Mouse (Mus musculus) layer of hippocampus, adult 9-10 months (tissue): ENCODE data around the gene Paqr9.

Source experiments
- DNase-seq: peaks from one replicate; pipeline ENCODE4 v3.0.0; 2022; ENCODE audit warnings: low spot score

Paqr9 gene

GRCm38 (mm10) chr9:95546679-95547078 lies 12.8 kb upstream of the Paqr9 start:
- no peak for DNase-seq

GRCm38 (mm10) chr9:95549626-95550411 lies 9.6 kb upstream of the Paqr9 start:
- no peak for DNase-seq

GRCm38 (mm10) chr9:95550856-95551774 lies 8.3 kb upstream of the Paqr9 start:
- no peak for DNase-seq

GRCm38 (mm10) chr9:95552175-95552705 lies 7.2 kb upstream of the Paqr9 start:
- no peak for DNase-seq

- DNase-seq, result no peak
These were observed 4.9 kb upstream of the Paqr9 start for GRCm38 (mm10) chr9:95554231-95555221.

- DNase-seq, result no peak
These were observed 4.2 kb upstream of the Paqr9 start for GRCm38 (mm10) chr9:95555233-95555740.

GRCm38 (mm10) chr9:95556067-95556512 lies 3.4 kb upstream of the Paqr9 start:
- DNase-seq, result no peak

GRCm38 (mm10) chr9:95557722-95558121 lies 1.7 kb upstream of the Paqr9 start:
- DNase-seq, result no peak

GRCm38 (mm10) chr9:95558726-95559058 lies 765 bp upstream of the Paqr9 start:
- DNase-seq, result no peak

- no peak for DNase-seq
These were observed 679 bp downstream of the Paqr9 start for GRCm38 (mm10) chr9:95559936-95560735.

GRCm38 (mm10) chr9:95564047-95564446 lies 4.6 kb downstream of the Paqr9 start:
- DNase-seq, result no peak

- no peak for DNase-seq
These were observed 6.9 kb downstream of the Paqr9 start for GRCm38 (mm10) chr9:95566394-95566793.

- DNase-seq, result no peak
These were observed 7.5 kb downstream of the Paqr9 start for GRCm38 (mm10) chr9:95566931-95567330.

- DNase-seq, result no peak
These were observed 9.8 kb downstream of the Paqr9 start for GRCm38 (mm10) chr9:95569249-95569648.

- no peak for DNase-seq
These were observed 10.5 kb downstream of the Paqr9 start for GRCm38 (mm10) chr9:95569966-95570365.

- no peak for DNase-seq
These were observed 11.1 kb downstream of the Paqr9 start for GRCm38 (mm10) chr9:95570604-95571003.

- no peak for DNase-seq
These were observed 12.0 kb downstream of the Paqr9 start for GRCm38 (mm10) chr9:95571494-95571893.

- no peak for DNase-seq
These were observed 13.1 kb downstream of the Paqr9 start for GRCm38 (mm10) chr9:95572558-95572957.

GRCm38 (mm10) chr9:95574116-95574515 lies 14.7 kb downstream of the Paqr9 start:
- DNase-seq, result no peak

GRCm38 (mm10) chr9:95577502-95577901 lies 18.0 kb downstream of the Paqr9 start:
- no peak for DNase-seq
